Mouse (Mus musculus): ENCODE measurements around the gene Zscan20.
"Not testable (repeated sequence)": the region's sequence is repeated elsewhere in the genome, so short reads cannot be mapped to it uniquely, and the experiment has no call there.

The Zscan20 gene

GRCm38 (mm10) chr4:128613326-128613725, 3.4 kb upstream of the Zscan20 start:
- DNase-seq (ENCODE audit: low read depth) = peak; percentile 54

GRCm38 (mm10) chr4:128611726-128612125, 1.8 kb upstream of the Zscan20 start:
- DNase-seq (ENCODE audit: low read depth) = not testable (repeated sequence)

- DNase-seq (ENCODE audit: low read depth) = no peak
Measured at GRCm38 (mm10) chr4:128610706-128611105, 808 bp upstream of the Zscan20 start.

- DNase-seq (ENCODE audit: low read depth) = no peak
Measured at GRCm38 (mm10) chr4:128609276-128609924, 498 bp downstream of the Zscan20 start.

GRCm38 (mm10) chr4:128607661-128608060, 2.2 kb downstream of the Zscan20 start:
- no peak for DNase-seq (ENCODE audit: low read depth)

GRCm38 (mm10) chr4:128606586-128606985, 3.3 kb downstream of the Zscan20 start:
- no peak for DNase-seq (ENCODE audit: low read depth)

- DNase-seq (ENCODE audit: low read depth) = no peak
Measured at GRCm38 (mm10) chr4:128597801-128598560, 11.9 kb downstream of the Zscan20 start.

GRCm38 (mm10) chr4:128594062-128594461, 15.8 kb downstream of the Zscan20 start:
- DNase-seq (ENCODE audit: low read depth) = no peak

- no peak for DNase-seq (ENCODE audit: low read depth)
Measured at GRCm38 (mm10) chr4:128593286-128593685, 16.6 kb downstream of the Zscan20 start.

GRCm38 (mm10) chr4:128579182-128579581, 30.7 kb downstream of the Zscan20 start:
- DNase-seq (ENCODE audit: low read depth) = peak; percentile 19

GRCm38 (mm10) chr4:128575811-128576210, 34.1 kb downstream of the Zscan20 start:
- no peak for DNase-seq (ENCODE audit: low read depth)

GRCm38 (mm10) chr4:128560327-128560726, 49.6 kb downstream of the Zscan20 start:
- DNase-seq (ENCODE audit: low read depth) = no peak

GRCm38 (mm10) chr4:128554198-128554597, 55.7 kb downstream of the Zscan20 start:
- DNase-seq (ENCODE audit: low read depth) = no peak

- no peak for DNase-seq (ENCODE audit: low read depth)
Measured at GRCm38 (mm10) chr4:128550756-128551155, 59.1 kb downstream of the Zscan20 start.

- DNase-seq (ENCODE audit: low read depth) = not testable (repeated sequence)
Measured at GRCm38 (mm10) chr4:128543956-128544486, 65.9 kb downstream of the Zscan20 start.

GRCm38 (mm10) chr4:128543378-128543777, 66.5 kb downstream of the Zscan20 start:
- no peak for DNase-seq (ENCODE audit: low read depth)
